Mouse (Mus musculus): ENCODE data around the gene Dvl3. TPM values are rescaled to one million over a fixed set of nuclear protein-coding genes. Genes with fewer than 3 reads are reported as not detected.

Dvl3 gene
- polyA plus RNA-seq, 1 experiment from 2014 or later = 3.0 TPM

- Histone ChIP-seq H3K9me3 (ENCODE audit: low read length) (no peaks in the 10 kb centered on the region), H3K27ac (ENCODE audit: low read depth) (no peak overlapping the region), H3K36me3 (replicated peaks; ENCODE audit: insufficient read depth, low read length) (peaks cover 62% of the 10 kb centered on the region), H3K9ac (replicated peaks) (no peak overlapping the region), H3K4me3 (ENCODE audit: low read depth, low read length) (no peak overlapping the region), H3K27me3 (ENCODE audit: insufficient read depth, low read length) (no peaks in the 10 kb centered on the region), H3K4me1 (ENCODE audit: insufficient read depth) (no peaks in the 10 kb centered on the region), H3K4me2 (ENCODE audit: low read depth, low read length) (no peak overlapping the region)
- DNase-seq (peak; percentile 45), ATAC-seq (peak; percentile 68)
- TF ChIP-seq CTCF (IDR thresholded peaks at IDR 0.05; ENCODE audit: low read depth) = peak; percentile 66
- TF ChIP-seq EP300 (IDR thresholded peaks at IDR 0.05; ENCODE audit: low read depth) = no peak
- 82% methylated on average over 3 of the region's 3 CpGs for WGBS (ENCODE audit: insufficient replicate concordance)
Measured at GRCm38 (mm10) chr16:20509349-20509748, 7.4 kb upstream of the Dvl3 start.

GRCm38 (mm10) chr16:20511277-20511847 is 5.4 kb upstream of the Dvl3 start:
- H3K27me3 ChIP-seq (ENCODE audit: insufficient read depth, low read length) = no peaks in the 10 kb centered on the region
- WGBS (ENCODE audit: insufficient replicate concordance) = 84% methylated on average over 7 of the region's 7 CpGs
- H3K27ac ChIP-seq (ENCODE audit: low read depth) = no peak overlapping the region
- no peak for DNase-seq
- H3K9me3 ChIP-seq (ENCODE audit: low read length) = no peaks in the 10 kb centered on the region
- peaks cover 2% of the 10 kb centered on the region; the same call in 1 of the 2 replicates for H3K4me1 ChIP-seq (ENCODE audit: insufficient read depth)
- peaks cover 47% of the 10 kb centered on the region for H3K36me3 ChIP-seq (replicated peaks; ENCODE audit: insufficient read depth, low read length)
- ATAC-seq = no peak
- no peak overlapping the region for H3K4me2 ChIP-seq (ENCODE audit: low read depth, low read length)
- no peak overlapping the region for H3K4me3 ChIP-seq (ENCODE audit: low read depth, low read length)
- TF ChIP-seq EP300 (IDR thresholded peaks at IDR 0.05; ENCODE audit: low read depth) (no peak), CTCF (IDR thresholded peaks at IDR 0.05; ENCODE audit: low read depth) (no peak)
- H3K9ac ChIP-seq (replicated peaks) = no peak overlapping the region

- Histone ChIP-seq H3K4me2 (ENCODE audit: low read depth, low read length) (peak overlapping the region; percentile 81), H3K27me3 (ENCODE audit: insufficient read depth, low read length) (no peaks in the 10 kb centered on the region), H3K27ac (ENCODE audit: low read depth) (peak overlapping the region; percentile 88), H3K36me3 (replicated peaks; ENCODE audit: insufficient read depth, low read length) (peaks cover 6% of the 10 kb centered on the region; the same call in 1 of the 2 replicates), H3K4me1 (ENCODE audit: insufficient read depth) (peaks cover 16% of the 10 kb centered on the region), H3K9ac (replicated peaks) (peak overlapping the region; percentile 95), H3K9me3 (ENCODE audit: low read length) (no peaks in the 10 kb centered on the region), H3K4me3 (ENCODE audit: low read depth, low read length) (peak overlapping the region; percentile 91)
- TF ChIP-seq EP300 (IDR thresholded peaks at IDR 0.05; ENCODE audit: low read depth) = no peak
- no peak for TF ChIP-seq CTCF (IDR thresholded peaks at IDR 0.05; ENCODE audit: low read depth)
- ATAC-seq = no peak
- DNase-seq = no peak
Measured at GRCm38 (mm10) chr16:20516032-20516431, 750 bp upstream of the Dvl3 start.

GRCm38 (mm10) chr16:20517216-20517615 is 434 bp downstream of the Dvl3 start:
- H3K27me3 ChIP-seq (ENCODE audit: insufficient read depth, low read length) = no peaks in the 10 kb centered on the region
- H3K4me1 ChIP-seq (ENCODE audit: insufficient read depth) = peaks cover 16% of the 10 kb centered on the region
- H3K36me3 ChIP-seq (replicated peaks; ENCODE audit: insufficient read depth, low read length) = peaks cover 5% of the 10 kb centered on the region; the same call in 1 of the 2 replicates
- peak overlapping the region; percentile 91 for H3K4me3 ChIP-seq (ENCODE audit: low read depth, low read length)
- H3K9me3 ChIP-seq (ENCODE audit: low read length) = no peaks in the 10 kb centered on the region
- peak overlapping the region; percentile 81 for H3K4me2 ChIP-seq (ENCODE audit: low read depth, low read length)
- H3K27ac ChIP-seq (ENCODE audit: low read depth) = peak overlapping the region; percentile 88
- H3K9ac ChIP-seq (replicated peaks) = peak overlapping the region; percentile 95
- peak; percentile 31 for ATAC-seq
- TF ChIP-seq CTCF (IDR thresholded peaks at IDR 0.05; ENCODE audit: low read depth) = no peak
- no peak for TF ChIP-seq EP300 (IDR thresholded peaks at IDR 0.05; ENCODE audit: low read depth)
- 2% methylated on average over 26 of the region's 26 CpGs for WGBS (ENCODE audit: insufficient replicate concordance)
- DNase-seq = no peak

GRCm38 (mm10) chr16:20517701-20518374 is 1.1 kb downstream of the Dvl3 start:
- ATAC-seq (no peak), DNase-seq (peak; percentile 34)
- Histone ChIP-seq H3K36me3 (replicated peaks; ENCODE audit: insufficient read depth, low read length) (peaks cover 5% of the 10 kb centered on the region; the same call in 1 of the 2 replicates), H3K27me3 (ENCODE audit: insufficient read depth, low read length) (no peaks in the 10 kb centered on the region), H3K27ac (ENCODE audit: low read depth) (peak overlapping the region; percentile 88), H3K9me3 (ENCODE audit: low read length) (no peaks in the 10 kb centered on the region), H3K4me1 (ENCODE audit: insufficient read depth) (peaks cover 16% of the 10 kb centered on the region), H3K4me2 (ENCODE audit: low read depth, low read length) (peak overlapping the region; percentile 81), H3K9ac (replicated peaks) (peak overlapping the region; percentile 95), H3K4me3 (ENCODE audit: low read depth, low read length) (peak overlapping the region; percentile 91)
- WGBS (ENCODE audit: insufficient replicate concordance) = 19% methylated on average over 6 of the region's 6 CpGs
- TF ChIP-seq CTCF (IDR thresholded peaks at IDR 0.05; ENCODE audit: low read depth) (no peak), EP300 (IDR thresholded peaks at IDR 0.05; ENCODE audit: low read depth) (no peak)

- peaks cover 53% of the 10 kb centered on the region for H3K36me3 ChIP-seq (replicated peaks; ENCODE audit: insufficient read depth, low read length)
- no peak for ATAC-seq
- DNase-seq = no peak
- no peak overlapping the region for H3K4me2 ChIP-seq (ENCODE audit: low read depth, low read length)
- no peak overlapping the region for H3K4me3 ChIP-seq (ENCODE audit: low read depth, low read length)
- TF ChIP-seq EP300 (IDR thresholded peaks at IDR 0.05; ENCODE audit: low read depth) (no peak), CTCF (IDR thresholded peaks at IDR 0.05; ENCODE audit: low read depth) (no peak)
- no peaks in the 10 kb centered on the region; the same call in 1 of the 2 replicates for H3K4me1 ChIP-seq (ENCODE audit: insufficient read depth)
- WGBS (ENCODE audit: insufficient replicate concordance) = 89% methylated on average over 10 of the region's 10 CpGs
- no peaks in the 10 kb centered on the region for H3K9me3 ChIP-seq (ENCODE audit: low read length)
- no peak overlapping the region for H3K27ac ChIP-seq (ENCODE audit: low read depth)
- no peaks in the 10 kb centered on the region for H3K27me3 ChIP-seq (ENCODE audit: insufficient read depth, low read length)
- no peak overlapping the region for H3K9ac ChIP-seq (replicated peaks)
Measured at GRCm38 (mm10) chr16:20523886-20524285, 7.1 kb downstream of the Dvl3 start.
